8 mouse cellular contexts compared by ENCODE assay signal in the genomic region with DNA sequence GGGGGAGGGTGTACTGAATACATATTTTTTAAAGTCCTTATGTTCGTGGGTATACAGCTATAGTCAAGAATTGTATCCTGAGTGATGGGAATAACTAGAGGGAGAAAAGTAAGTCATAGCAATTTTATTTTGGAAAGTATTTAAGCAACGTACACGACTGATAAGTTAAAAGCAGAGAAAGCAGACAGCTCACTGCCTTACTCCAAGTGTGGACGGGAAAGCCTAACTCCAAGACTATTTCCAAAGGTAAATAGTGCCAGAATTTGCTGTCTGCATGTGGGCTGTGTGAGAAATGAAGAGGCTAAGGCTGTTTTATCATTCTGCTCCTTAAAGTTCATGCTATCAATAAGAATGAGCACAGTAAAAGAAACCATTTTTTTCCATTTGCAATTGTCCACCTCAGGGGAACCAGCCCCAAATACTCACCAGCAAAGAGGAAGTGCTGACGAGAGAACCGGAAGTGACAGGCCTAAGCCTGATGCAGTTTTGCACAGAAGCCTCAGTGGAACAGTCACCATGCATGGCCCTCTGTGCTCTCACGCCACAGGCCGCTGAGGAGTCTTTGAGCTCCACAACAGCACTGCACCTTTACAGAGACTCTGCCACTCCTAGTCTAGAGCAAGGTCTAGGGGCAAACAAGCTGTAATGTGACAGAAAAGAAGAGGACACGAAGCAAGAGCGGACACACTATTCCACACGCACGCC. TPM values are rescaled to one million over a fixed set of nuclear protein-coding genes. Genes with fewer than 3 reads are reported as not detected.
DNase-seq lines count a peak whose midpoint lies in the region; ATAC-seq and TF ChIP-seq lines count a peak whose summit lies in the region.

No protein-coding gene starts in this region.

- TF ChIP-seq EP300 in stomach, postnatal 0 days (optimal IDR thresholded peaks at IDR 0.05): no peak

- no peak for TF ChIP-seq CTCF in stomach, postnatal 0 days (IDR thresholded peaks at IDR 0.05; ENCODE audit: low read depth)

- no peaks in the 10 kb centered on the region for H3K27me3 ChIP-seq in liver, embryonic 13.5 days
- H3K27me3 ChIP-seq in stomach, postnatal 0 days (ENCODE audit: control insufficient read depth, insufficient read depth, low read length): no peaks in the 10 kb centered on the region

- intact Hi-C loops in left cerebral cortex, postnatal 4 days (cut with DNase I): no loop called here

- H3K9me3 ChIP-seq in liver, embryonic 13.5 days (replicated peaks): no peaks in the 10 kb centered on the region
- H3K9me3 ChIP-seq in stomach, postnatal 0 days (ENCODE audit: control insufficient read depth, low read length): no peaks in the 10 kb centered on the region

- ATAC-seq in frontal cortex, adult (ENCODE audit: low TSS enrichment): peak; percentile 59
- no peak for ATAC-seq in liver, embryonic 13.5 days (ENCODE audit: low read depth)
- no peak for ATAC-seq in stomach, postnatal 0 days (ENCODE audit: low FRiP score, low TSS enrichment)

- no peak overlapping the region for H3K9ac ChIP-seq in liver, embryonic 13.5 days
- no peak overlapping the region for H3K9ac ChIP-seq in stomach, postnatal 0 days (ENCODE audit: low read length)

- H3K36me3 ChIP-seq in liver, embryonic 13.5 days: no peaks in the 10 kb centered on the region
- no peaks in the 10 kb centered on the region for H3K36me3 ChIP-seq in stomach, postnatal 0 days (ENCODE audit: control insufficient read depth, insufficient read depth, low read length)

- no peak overlapping the region for H3K4me3 ChIP-seq in liver, embryonic 13.5 days (replicated peaks)
- H3K4me3 ChIP-seq in stomach, postnatal 0 days (ENCODE audit: low read depth, low read length): no peak overlapping the region

- peaks cover 27% of the 10 kb centered on the region for H3K4me1 ChIP-seq in liver, embryonic 13.5 days (replicated peaks)
- H3K4me1 ChIP-seq in stomach, postnatal 0 days (replicated peaks; ENCODE audit: control insufficient read depth, insufficient read depth): no peaks in the 10 kb centered on the region

- no peak overlapping the region; the same call in 1 of the 2 replicates for H3K4me2 ChIP-seq in liver, embryonic 13.5 days
- H3K4me2 ChIP-seq in stomach, postnatal 0 days (replicated peaks; ENCODE audit: low read depth): no peak overlapping the region

- 0 out of 2 replicates have a peak overlapping the region, but pooled peaks have one; percentile 8 for H3K27ac ChIP-seq in liver, embryonic 13.5 days
- H3K27ac ChIP-seq in stomach, postnatal 0 days (replicated peaks): peak overlapping the region; percentile 25; the same call in 1 of the 2 replicates

- 49% methylated on average over 12 of the region's 12 CpGs for WGBS in liver, embryonic 13.5 days (ENCODE audit: insufficient replicate concordance)
- WGBS in stomach, postnatal 0 days: 60% methylated on average over 12 of the region's 12 CpGs

- no peak for DNase-seq in frontal cortex, postnatal 10 days (ENCODE audit: low spot score in 2 of 2)
- DNase-seq in thymus, postnatal 25 days: peak; percentile 23
- no peak for DNase-seq in thymus, adult 18-20 months
- DNase-seq in liver, embryonic 13.5 days: no peak
- DNase-seq in stomach, postnatal 0 days (ENCODE audit: low spot score): no peak
- DNase-seq in layer of hippocampus, postnatal 25 days (ENCODE audit: extremely low spot score in 1 of 2, low spot score in 1 of 2): no peak
- DNase-seq in left cerebral cortex, postnatal 4 days: no peak

RNA-seq across cellular contexts. Expression of gene Ralgps2, which starts 18.0 kb away (rescaled TPM):
- polyA plus RNA-seq in liver, embryonic 13.5 days (2015; fragmentation: Nextera tagmentation; extraction: Ambion mirVana): 21.0 TPM in 2 replicates
- 38.7 and 41.3 TPM in 2 replicates for polyA plus RNA-seq in stomach, postnatal 0 days (2015; fragmentation: Nextera tagmentation; extraction: Ambion mirVana)
- 10 to 100 TPM; 64.5 to 69.2 TPM for total RNA-seq in layer of hippocampus, postnatal 25 days (2021)
- 10 to 100 TPM; 82.8 to 98.0 TPM for total RNA-seq in left cerebral cortex, postnatal 4 days (2021)
